Mouse (Mus musculus): ENCODE results near the gene Cul4a. TPM values are rescaled to one million over a fixed set of nuclear protein-coding genes. Genes with fewer than 3 reads are reported as not detected.
A peak's percentile ranks its signal among the peaks of the same experiment; 100 is the strongest.

Cul4a gene
- total RNA-seq, 2 experiments from 2014 or later = 67.6 to 68.5 TPM

GRCm38 (mm10) chr8:13174305-13174704, 68.9 kb downstream of the Cul4a start:
- intact Hi-C loops (cut with DNase I) = no loop called here
- Histone ChIP-seq H3K4me3 (no peak overlapping the region), H3K27ac (no peak overlapping the region)
- no peak for TF ChIP-seq CTCF (IDR thresholded peaks at IDR 0.05)
- DNase-seq = no peak

GRCm38 (mm10) chr8:13174811-13175210, 69.4 kb downstream of the Cul4a start:
- DNase-seq = no peak
- intact Hi-C loops (cut with DNase I) = no loop called here
- Histone ChIP-seq H3K27ac (no peak overlapping the region), H3K4me3 (no peak overlapping the region)
- no peak for TF ChIP-seq CTCF (IDR thresholded peaks at IDR 0.05)

GRCm38 (mm10) chr8:13175650-13176049, 70.2 kb downstream of the Cul4a start:
- intact Hi-C loops (cut with DNase I) = no loop called here
- Histone ChIP-seq H3K27ac (no peak overlapping the region), H3K4me3 (no peak overlapping the region)
- TF ChIP-seq CTCF (IDR thresholded peaks at IDR 0.05) = no peak
- DNase-seq = no peak

GRCm38 (mm10) chr8:13177173-13177852, 71.9 kb downstream of the Cul4a start:
- Histone ChIP-seq H3K4me3 (no peak overlapping the region), H3K27ac (no peak overlapping the region)
- no peak for DNase-seq
- no peak for TF ChIP-seq CTCF (IDR thresholded peaks at IDR 0.05)
- intact Hi-C loops (cut with DNase I) = no loop called here

- peak overlapping the region; percentile 89; the same call in 1 of the 2 replicates for H3K27ac ChIP-seq
- H3K4me3 ChIP-seq = no peak overlapping the region
- intact Hi-C loops (cut with DNase I) = no loop called here
- TF ChIP-seq CTCF (IDR thresholded peaks at IDR 0.05) = no peak
- DNase-seq = no peak
These were observed 72.7 kb downstream of the Cul4a start for GRCm38 (mm10) chr8:13178137-13178536.

GRCm38 (mm10) chr8:13179482-13179881, 74.1 kb downstream of the Cul4a start:
- DNase-seq = no peak
- peak overlapping the region; percentile 89 for H3K27ac ChIP-seq
- intact Hi-C loops (cut with DNase I) = no loop called here
- no peak for TF ChIP-seq CTCF (IDR thresholded peaks at IDR 0.05)
- H3K4me3 ChIP-seq = peak overlapping the region; percentile 1; the same call in 1 of the 2 replicates

GRCm38 (mm10) chr8:13179948-13180347, 74.5 kb downstream of the Cul4a start:
- Histone ChIP-seq H3K4me3 (peak overlapping the region; percentile 1; the same call in 1 of the 2 replicates), H3K27ac (peak overlapping the region; percentile 89)
- intact Hi-C loops (cut with DNase I) = no loop called here
- no peak for TF ChIP-seq CTCF (IDR thresholded peaks at IDR 0.05)
- DNase-seq = no peak

- Histone ChIP-seq H3K27ac (peak overlapping the region; percentile 89), H3K4me3 (peak overlapping the region; percentile 28)
- TF ChIP-seq CTCF (IDR thresholded peaks at IDR 0.05) = no peak
- intact Hi-C loops (cut with DNase I) = no loop called here
- DNase-seq = peak; percentile 48
These were observed 75.0 kb downstream of the Cul4a start for GRCm38 (mm10) chr8:13180408-13180807.

- peak; percentile 15; the same call in 1 of the 2 replicates for TF ChIP-seq CTCF (IDR thresholded peaks at IDR 0.05)
- intact Hi-C loops (cut with DNase I) = no loop called here
- DNase-seq = peak; percentile 63
- Histone ChIP-seq H3K4me3 (peak overlapping the region; percentile 28), H3K27ac (peak overlapping the region; percentile 89)
These were observed 75.7 kb downstream of the Cul4a start for GRCm38 (mm10) chr8:13180911-13181690.

- H3K27ac ChIP-seq = peak overlapping the region; percentile 89
- peak overlapping the region; percentile 19; the same call in 1 of the 2 replicates for H3K4me3 ChIP-seq
- TF ChIP-seq CTCF (IDR thresholded peaks at IDR 0.05) = no peak
- intact Hi-C loops (cut with DNase I) = no loop called here
- no peak for DNase-seq
These were observed 76.2 kb downstream of the Cul4a start for GRCm38 (mm10) chr8:13181691-13181976.

- TF ChIP-seq CTCF (IDR thresholded peaks at IDR 0.05) = no peak
- peak overlapping the region; percentile 59 for H3K4me3 ChIP-seq
- intact Hi-C loops (cut with DNase I) = no loop called here
- DNase-seq = no peak
- H3K27ac ChIP-seq = peak overlapping the region; percentile 88
These were observed 81.4 kb downstream of the Cul4a start for GRCm38 (mm10) chr8:13186819-13187218.

GRCm38 (mm10) chr8:13187229-13187628, 81.8 kb downstream of the Cul4a start:
- intact Hi-C loops (cut with DNase I) = no loop called here
- DNase-seq = peak; percentile 83
- peak overlapping the region; percentile 59 for H3K4me3 ChIP-seq

GRCm38 (mm10) chr8:13187638-13188037, 82.2 kb downstream of the Cul4a start:
- Histone ChIP-seq H3K4me3 (no peak overlapping the region), H3K27ac (peak overlapping the region; percentile 88)
- no peak for TF ChIP-seq CTCF (IDR thresholded peaks at IDR 0.05)
- intact Hi-C loops (cut with DNase I) = no loop called here
- DNase-seq = peak; percentile 50

More at GRCm38 (mm10) chr8:13187229-13187628, 81.8 kb downstream of the Cul4a start:
- peak overlapping the region; percentile 88 for H3K27ac ChIP-seq
- peak; percentile 20; the same call in 1 of the 2 replicates for TF ChIP-seq CTCF (IDR thresholded peaks at IDR 0.05)

Data from gastrocnemius, adult 2 months (tissue).